Mouse (Mus musculus): ENCODE measurements around the gene Smim22. TPM values are rescaled to one million over a fixed set of nuclear protein-coding genes. Genes with fewer than 3 reads are reported as not detected.

Smim22 gene
- total RNA-seq, 2 experiments from 2014 or later = not detected

Other genes with a start within 250 kb of the Smim22 start
- 10 to 100 TPM; 61.9 to 62.7 TPM for gene Cdip1, start 217.0 kb upstream of the Smim22 start, total RNA-seq (2021)
- not detected for gene 4930562C15Rik, start 171.9 kb upstream of the Smim22 start, total RNA-seq (2021)
- 10 to 100 TPM; 25.2 to 26.1 TPM for gene Ubald1, start 127.0 kb upstream of the Smim22 start, total RNA-seq (2021)
- 10 to 100 TPM; 46.7 to 51.9 TPM for gene Mgrn1, start 121.0 kb upstream of the Smim22 start, total RNA-seq (2021)
- 10 to 100 TPM; 23.3 to 23.8 TPM for gene Nudt16l1, start 68.5 kb upstream of the Smim22 start, total RNA-seq (2021)
- 10 to 100 TPM in 1 of 2 experiments, 1 to 10 TPM in 1; 9.9 to 10.7 TPM for gene Anks3, start 43.1 kb upstream of the Smim22 start, total RNA-seq (2021)
- gene Sept12, start 9.4 kb upstream of the Smim22 start, total RNA-seq (2021) = not detected
- 10 to 100 TPM; 11.1 to 11.3 TPM for gene Rogdi, start 6.3 kb downstream of the Smim22 start, total RNA-seq (2021)
- gene Glyr1, start 42.6 kb downstream of the Smim22 start, total RNA-seq (2021) = 10 to 100 TPM; 35.6 to 37.2 TPM
- 10 to 100 TPM; 21.2 to 25.5 TPM for gene Ubn1, start 42.8 kb downstream of the Smim22 start, total RNA-seq (2021)
- under 1 TPM; 0.27 to 0.43 TPM for gene Ppl, start 125.1 kb downstream of the Smim22 start, total RNA-seq (2021)
- gene Sec14l5, start 139.8 kb downstream of the Smim22 start, total RNA-seq (2021) = 10 to 100 TPM in 1 of 2 experiments, 1 to 10 TPM in 1; 7.4 to 11.3 TPM
- gene Nagpa, start 196.7 kb downstream of the Smim22 start, total RNA-seq (2021) = 1 to 10 TPM; 6.8 to 7.2 TPM
- 1 to 10 TPM; 6.8 to 8.6 TPM for gene AU021092, start 215.0 kb downstream of the Smim22 start, total RNA-seq (2021)
- gene Alg1, start 226.3 kb downstream of the Smim22 start, total RNA-seq (2021) = 10 to 100 TPM; 10.2 to 11.2 TPM
- gene Eef2kmt, start 248.7 kb downstream of the Smim22 start, total RNA-seq (2021) = 1 to 10 TPM; 8.1 to 9.6 TPM